Mouse (Mus musculus) layer of hippocampus, postnatal 25 days (tissue): ENCODE measurements at regions not wholly inside any gene's neighbourhood (a gene's known extent, or its start where the extent isn't known, plus 50 kb on each side); places are given as distances from the start of the nearest gene placed in this dataset.
"Not testable (repeated sequence)": the region's sequence is repeated elsewhere in the genome, so short reads cannot be mapped to it uniquely, and the experiment has no call there.

Experiments used
- DNase-seq, 2 experiments: peaks; one replicate each; pipeline ENCODE4 v3.0.0; 2022; ENCODE audit warnings: mixed read lengths in 2 of 2, low spot score in 1 of 2; ENCODE audit errors: extremely low spot score in 1 of 2

DNA sequence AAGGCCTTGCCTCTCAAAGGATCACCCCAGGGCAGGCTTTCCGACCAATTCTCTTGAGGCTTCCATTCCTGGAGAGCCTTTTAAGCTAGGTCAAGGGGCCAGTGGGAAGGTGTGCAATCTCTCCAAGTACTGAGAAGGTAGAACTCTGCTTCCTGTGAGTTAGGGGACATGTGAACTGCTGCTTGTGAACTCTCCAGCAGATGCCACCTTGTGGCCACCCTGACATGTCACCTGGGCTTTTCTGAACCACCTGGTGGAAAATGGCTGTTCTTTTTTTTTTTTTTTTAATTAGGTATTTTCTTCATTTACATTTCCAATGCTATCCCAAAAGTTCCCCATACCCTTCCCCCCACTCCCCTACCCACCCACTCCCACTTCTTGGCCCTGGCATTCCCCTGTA lies 438.5 kb upstream of the Sall1 start:
- not testable (repeated sequence) for DNase-seq

DNA sequence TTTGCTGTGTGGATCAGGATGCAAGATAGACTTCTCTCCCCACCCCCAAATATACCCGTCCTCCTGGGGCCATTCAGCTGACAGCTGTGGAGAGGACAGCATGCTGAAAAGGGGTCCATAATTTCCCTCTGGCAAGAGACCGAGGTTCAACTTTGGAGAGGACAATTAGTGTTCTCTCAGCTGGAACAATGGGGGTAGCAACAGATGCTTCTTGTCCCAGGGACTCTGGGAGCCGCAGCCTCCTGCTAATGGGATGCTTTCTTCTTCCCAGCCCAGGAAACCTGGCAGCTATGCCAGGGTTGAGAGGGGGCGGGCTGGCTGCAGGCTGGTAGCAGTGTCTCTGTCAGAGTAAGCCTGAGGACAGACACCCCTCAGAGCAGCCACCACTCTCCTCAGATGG lies 433.0 kb upstream of the Sall1 start:
- DNase-seq = no peak

DNA sequence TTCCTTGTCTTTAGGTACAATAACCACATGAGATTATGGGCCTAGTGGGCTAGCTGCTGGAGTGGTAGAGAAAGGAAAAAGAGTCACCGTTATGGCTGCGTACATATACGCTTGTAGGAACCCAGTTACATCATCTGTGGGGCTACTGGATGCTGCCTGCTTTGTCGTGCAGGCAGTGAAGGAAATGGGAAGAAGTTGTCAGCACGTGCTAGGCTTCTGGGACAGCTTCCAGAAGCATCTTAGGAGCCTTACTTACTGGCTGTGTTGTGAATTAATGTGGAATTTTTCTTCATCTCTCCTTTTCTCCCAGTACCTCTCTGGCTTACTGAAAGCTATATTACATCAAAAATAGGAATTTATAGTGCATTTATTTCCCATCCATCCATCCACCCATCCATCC lies 427.2 kb upstream of the Sall1 start:
- no peak for DNase-seq

DNA sequence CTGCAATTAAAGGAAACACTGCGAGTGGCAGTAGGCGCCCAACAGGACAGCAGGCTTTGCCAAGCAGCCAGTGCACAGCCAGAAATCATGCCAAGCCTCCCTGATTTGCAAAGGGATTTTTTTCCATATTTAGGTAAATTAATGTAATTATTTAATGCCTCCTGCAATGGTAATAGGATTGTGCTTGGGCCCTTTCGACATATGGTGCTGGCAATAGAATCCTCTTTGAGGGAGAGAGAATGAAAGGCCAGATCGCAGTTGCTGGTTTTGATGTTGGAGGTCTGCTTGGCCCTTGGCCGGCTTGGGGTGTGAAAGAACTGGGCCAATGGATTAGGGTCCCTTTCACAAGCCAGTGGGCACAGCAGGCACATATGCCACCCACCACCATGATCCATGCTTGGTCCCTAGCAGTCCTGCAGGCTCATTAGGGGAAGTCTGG lies 424.8 kb upstream of the Sall1 start:
- no peak for DNase-seq

DNA sequence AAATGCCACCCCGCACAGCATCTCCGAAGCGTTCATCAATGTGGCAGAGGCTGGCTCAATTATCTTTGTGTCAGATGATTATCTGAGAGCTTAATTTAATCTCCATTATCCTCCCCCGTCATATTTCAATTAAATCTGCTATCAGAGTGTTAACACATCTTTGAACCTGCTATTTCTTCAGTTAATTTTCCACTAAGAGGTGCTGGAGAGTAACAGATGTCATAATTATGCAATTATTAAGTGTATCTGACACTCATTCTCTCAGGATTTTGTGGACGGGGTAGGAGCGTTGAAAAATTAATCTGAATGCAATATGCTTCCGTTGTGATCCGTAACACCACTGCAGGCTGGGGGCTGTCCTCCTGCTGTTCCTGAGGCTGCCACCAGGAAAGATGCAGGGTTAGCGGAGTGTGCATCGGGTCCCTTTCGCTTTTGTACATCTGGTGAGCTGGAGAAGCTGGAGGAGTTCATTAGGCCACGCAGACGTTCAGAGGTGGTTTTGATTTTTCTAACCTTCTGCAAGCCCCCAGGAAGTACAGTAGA lies 421.3 kb upstream of the Sall1 start:
- no peak for DNase-seq

DNA sequence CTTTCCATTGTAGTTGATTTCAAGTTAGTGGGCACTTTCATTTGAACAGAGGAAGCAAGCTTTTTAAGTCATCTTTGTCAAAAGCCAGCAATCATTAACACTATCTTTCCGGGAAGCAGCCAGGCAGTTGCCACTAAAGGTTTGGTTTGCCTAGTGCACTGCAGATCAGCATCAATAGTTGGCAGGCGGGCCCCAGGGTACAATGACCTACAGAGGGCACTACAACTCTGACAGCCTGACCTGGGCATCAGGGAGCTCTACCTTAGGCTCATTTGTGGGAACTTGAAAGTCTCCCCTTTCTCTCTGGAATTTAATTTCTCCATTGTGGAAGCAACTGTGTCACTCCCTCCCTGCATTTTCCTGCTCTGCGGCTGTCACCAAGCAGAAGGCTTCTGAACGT lies 412.6 kb upstream of the Sall1 start:
- no peak for DNase-seq

DNA sequence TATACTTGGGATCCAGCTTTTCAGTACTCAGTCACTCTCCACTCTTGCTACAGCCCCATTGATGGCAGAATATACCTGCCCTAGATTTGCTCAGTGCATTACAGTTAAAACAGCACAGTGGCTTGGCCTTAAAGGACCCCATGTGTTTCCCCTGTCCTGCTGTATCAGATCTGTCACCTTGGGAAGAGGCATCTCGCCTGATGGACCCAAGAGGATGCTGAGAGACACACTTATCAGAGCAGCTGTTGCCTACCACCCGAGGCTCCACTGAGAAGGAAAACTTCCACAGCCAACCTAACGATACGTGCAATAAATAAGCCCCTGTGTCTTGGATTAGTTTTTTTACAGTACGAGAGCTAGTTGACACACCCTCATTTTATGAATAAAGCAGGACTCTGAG lies 411.8 kb upstream of the Sall1 start:
- no peak for DNase-seq

DNA sequence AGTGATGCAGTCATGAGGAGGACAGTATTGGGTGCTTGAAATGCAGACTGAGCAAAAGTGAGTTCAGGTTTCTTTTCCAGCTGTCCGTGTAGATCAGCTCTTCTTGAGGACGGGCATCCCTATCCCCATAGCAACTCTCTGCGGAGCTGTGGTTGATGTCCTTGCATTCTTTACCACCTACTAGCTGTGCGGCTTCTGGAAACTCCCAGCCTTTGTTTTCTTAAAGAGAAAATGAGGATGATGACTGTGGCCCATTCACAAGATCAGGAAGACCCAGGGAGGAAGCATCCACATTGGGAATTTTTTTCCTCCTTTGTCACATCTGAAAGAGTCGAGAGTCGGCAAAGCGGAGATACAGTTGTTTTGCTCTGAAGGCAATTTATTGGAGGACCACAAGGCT lies 410.2 kb upstream of the Sall1 start:
- DNase-seq = no peak

DNA sequence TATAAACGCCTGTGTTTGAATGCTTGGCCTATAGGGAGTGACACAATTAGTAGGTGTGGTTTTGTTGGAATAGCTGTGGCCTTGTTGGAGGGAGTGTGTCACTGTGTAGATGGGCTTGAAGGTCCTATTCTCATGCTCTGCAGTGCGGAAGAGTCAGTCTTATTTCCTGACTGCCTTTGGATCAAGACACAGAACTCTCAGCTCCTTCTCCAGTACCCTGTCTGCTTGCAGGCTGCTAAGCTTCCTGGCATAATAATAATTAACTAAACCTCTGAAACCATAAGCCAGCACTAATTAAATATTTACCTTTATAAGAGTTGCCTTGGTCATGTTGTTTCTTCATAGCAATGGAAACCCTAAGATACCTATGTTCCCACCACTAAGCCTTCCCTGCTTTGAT lies 409.8 kb upstream of the Sall1 start:
- no peak for DNase-seq

DNA sequence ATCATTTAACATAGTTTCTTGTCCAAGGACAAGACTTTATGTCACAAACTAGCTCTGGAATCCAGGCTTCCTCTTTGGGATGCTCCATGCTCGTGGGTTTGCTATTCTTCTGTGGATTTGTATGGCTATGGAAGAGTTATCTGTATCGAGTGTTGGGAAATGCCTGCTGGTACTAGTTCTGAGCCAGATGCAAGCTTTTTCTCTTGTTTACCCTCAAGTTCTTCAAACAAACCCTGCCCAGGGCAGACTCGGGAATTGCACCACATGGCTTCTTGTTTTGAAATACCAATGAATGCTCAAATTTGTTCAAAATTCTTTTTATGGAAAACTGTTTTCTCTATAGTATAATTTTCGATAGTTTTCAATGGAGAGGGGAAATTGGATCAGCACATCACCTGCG lies 400.5 kb upstream of the Sall1 start:
- DNase-seq = no peak

DNA sequence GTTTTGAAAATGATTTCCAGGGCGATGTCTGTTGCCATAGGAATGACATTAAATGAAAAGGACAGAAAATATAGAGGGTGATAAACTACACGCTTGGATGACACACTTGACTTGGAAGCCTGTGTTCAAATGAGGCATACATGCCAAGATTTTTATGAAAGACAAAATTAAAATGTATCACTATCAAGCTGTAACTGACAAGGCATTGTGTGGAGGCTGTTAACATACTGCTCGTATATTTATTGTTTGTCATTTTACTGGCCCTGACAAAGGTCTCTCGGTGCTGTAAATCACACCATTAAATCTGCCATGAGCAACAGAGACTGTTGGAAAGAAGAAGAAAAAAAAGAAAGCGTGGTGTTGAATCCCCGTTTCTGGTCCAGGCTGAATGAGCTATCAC lies 395.3 kb upstream of the Sall1 start:
- no peak for DNase-seq

DNA sequence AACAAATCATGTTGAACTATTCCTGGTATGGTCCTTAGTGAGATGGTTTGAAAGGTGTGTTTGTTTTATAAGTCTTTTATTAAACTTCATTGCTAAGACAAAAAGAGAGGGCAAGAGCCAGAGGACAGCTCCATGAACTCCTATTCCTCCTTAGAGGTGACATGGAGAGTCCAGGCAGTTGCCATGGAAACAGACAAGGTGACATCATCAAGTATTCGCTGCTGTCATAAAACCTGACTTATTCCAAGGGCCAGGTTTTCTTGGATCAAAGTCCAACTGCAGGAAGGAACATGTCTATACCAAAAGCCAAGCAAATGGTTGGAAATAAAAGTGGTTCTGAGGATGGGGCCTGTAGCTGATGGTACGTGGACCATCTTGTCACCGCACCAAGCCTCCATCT lies 383.0 kb upstream of the Sall1 start:
- no peak for DNase-seq

DNA sequence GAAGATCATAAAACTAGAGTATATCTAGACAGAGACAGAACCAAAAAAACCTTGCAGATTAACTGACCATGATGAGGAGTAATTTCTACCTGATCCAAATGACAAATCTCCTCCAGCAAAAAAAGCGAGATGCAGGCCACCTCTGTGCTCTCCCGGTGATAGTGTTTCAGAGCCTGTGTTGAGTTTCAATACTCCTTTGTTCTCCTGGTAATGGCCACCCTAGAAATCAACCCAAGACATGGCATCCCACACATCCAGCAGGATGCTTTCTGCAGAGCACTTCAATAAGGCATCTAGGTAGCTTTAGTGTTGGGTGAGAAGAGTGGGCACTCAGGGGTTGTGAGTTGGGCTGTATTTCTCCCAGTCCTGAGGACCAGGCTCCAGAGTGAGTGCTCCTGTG lies 371.3 kb upstream of the Sall1 start:
- no peak for DNase-seq

DNA sequence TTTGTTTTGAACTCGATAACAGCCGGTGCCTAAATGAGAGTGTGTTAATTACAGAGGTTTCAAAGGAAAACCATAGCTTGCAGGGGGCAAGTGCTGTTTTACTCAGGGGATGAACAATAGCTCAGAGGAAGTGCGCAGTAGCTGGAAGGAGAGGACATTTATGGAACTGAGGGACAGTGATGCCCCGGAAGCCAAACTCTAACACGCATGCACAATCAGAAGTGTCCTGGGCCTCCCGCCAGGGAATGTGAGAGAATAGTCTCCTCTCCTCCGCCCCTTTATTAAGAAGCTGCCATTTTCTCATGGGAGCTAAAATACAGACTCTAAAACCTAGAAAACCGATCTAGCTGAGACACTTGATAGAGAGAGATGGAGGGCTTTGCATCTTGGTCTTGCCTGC lies 368.5 kb upstream of the Sall1 start:
- DNase-seq = no peak

DNA sequence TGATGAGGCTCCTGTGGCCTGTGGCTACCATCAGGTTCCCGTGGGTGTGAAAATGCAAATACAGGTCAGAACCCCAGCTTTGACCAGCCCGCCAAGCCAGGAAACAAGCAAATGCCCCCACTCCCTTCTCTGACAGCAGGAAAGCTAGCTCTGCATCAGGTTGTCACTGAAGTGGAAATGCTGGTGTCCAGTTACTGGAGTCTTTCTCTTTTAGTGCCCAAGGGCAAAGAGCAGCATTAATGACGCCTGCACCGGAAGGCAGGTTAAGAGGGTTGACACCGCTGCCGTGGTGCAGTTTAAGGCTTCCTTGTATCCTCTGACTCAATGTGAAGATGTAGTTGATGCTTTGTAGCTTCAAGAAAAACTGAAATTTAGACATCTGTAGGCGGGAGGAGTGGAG lies 368.1 kb upstream of the Sall1 start:
- DNase-seq = no peak

DNA sequence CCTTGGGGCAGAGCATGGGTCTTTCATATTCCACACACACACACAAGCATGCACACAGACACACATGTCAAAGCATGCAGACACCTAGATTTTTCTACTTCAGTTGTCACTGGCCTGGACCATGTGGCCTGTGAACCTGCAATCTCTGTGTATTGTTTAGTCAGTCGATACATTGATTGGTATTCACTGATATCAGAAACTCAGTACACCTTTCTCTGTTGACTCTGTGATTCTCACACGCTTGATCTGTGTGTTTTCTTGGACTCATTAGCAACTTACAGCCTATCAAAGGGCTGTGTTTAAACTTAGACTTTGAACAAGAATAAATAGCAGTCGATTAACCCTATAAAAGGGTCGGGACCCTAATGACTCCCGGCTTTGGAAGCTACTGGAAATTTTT lies 362.7 kb upstream of the Sall1 start:
- DNase-seq = no peak

DNA sequence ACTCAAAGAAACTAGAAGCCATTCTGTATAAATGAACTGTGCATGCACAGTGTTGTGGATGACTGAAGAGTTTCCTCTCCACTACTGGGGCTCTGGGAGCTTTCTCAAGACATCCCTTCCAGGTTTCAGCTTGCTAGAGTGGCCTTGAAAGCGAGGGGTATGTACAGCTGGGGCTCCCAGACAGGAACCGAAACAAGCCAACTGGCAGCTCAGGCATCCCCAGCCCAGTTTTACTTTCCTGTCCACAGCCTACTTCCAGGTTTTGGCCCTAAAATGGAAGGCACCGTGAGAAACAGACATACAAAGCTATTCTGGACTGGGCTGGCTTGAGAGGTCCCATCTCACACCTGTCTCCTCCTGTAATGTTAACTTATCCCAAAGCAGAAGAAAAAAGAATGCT lies 360.3 kb upstream of the Sall1 start:
- no peak for DNase-seq

DNA sequence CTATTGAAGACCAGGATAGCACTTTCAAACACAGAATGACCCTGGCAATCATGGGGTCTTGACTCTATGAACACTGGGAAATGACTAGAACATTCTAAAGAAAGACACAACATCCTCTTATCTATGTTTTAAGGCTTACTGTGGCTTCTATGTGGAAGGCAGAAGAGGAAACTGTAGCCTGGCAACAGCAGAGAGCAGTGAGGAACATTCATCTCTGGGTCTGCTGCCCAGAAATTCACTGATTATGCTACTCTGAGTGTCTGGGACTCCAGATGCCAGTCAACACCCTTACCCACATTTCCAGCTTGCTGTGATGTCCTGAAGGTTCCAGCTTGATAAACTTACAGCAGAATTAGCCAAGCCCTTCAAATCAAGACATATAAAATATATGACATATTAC lies 352.7 kb upstream of the Sall1 start:
- no peak for DNase-seq

DNA sequence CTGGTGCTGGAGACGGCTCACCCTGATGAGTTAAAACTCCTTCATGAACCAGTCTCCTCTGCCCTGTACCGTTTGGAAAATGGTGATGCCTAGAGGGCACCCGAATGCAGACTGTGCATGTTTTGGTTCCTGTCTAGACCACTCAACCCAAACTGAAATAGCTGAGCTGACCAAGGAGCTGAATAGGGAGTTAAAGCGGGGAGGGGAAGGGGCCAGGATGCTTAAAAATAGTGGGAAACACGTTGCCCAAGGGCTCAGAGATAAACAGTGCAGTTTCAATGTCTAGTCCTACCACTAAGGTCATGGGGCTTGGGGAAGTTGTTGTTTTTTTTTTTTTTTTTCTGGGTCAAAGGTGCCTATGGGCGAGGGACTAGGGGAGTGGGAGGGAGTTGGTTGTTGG lies 348.8 kb upstream of the Sall1 start:
- DNase-seq = no peak

DNA sequence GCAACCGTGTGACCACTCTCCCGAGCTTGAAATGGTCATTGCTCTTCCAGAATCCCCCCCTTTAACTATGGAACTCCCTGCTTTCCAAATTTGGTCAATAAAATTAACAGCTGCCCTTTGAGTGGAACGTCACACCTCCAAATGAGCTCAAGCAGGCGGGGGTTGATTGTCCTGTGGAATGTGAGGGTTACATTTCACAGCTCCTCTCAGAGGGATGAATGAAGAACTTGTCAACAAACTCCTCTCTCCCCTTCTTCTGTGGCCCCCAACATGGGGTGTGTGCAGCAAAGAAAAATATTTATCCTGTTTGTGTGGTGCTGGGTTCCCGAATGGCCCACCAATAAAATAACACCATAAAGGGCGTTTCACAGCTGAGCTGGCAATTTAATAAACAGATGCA lies 344.8 kb upstream of the Sall1 start:
- no peak for DNase-seq

DNA sequence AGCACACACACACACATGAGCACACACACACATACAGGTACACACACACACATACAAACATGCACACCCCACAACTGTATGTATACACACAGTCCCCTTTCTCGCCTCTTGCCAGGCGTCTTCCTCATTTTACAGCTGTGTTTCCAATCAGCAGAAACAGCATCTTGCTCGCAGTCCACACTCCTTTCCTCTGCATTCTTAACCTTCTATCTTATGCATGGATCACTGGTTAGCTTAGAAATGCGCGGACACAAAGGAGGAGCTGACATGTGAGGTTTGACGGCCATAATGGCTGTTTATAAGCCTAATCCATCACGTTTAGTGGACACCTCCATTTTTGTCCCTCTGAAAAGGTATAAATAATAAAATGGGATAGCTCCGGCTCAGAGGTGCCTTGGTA lies 343.3 kb upstream of the Sall1 start:
- DNase-seq = no peak

DNA sequence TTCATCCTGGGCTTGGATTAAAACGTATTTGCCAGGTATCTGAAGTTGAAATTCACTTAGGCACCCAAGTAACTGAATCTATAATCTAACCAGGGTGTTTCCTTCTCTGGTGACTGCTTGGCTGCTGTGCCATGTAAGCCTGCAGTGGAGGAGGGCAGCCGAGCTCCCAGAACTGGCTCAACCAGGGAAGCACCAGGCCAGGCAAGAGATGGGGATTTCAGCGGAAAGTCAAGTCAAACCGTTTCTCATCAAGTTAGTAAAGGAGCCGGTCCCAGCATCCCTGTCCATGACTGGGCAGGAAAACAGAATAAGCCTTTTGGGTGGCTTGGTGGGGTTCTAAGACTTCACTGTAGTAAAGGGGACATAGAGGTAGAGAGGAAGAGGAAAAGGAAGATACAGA lies 341.1 kb upstream of the Sall1 start:
- no peak for DNase-seq

DNA sequence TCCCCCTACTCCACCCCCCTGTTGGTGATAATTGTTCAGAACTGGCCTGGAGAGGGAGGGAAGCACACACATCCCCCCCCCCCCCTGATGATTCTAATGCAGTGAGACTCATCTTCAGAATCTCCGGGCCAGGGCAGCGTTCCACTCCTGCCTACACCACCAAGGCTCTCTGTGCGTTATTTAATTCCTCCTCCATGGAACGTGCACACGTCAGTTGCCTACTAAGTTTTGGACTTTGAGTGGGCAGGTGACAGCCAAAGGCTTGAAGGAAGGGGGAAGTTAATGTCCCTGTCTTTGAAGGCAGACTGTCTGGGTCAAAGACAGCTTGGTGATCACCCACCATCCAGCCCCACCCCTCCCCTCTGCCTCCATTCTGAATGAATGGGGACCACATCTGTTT lies 339.8 kb upstream of the Sall1 start:
- no peak for DNase-seq
